Mouse (Mus musculus): ENCODE results near the gene Ppp1r14a.

DNA sequence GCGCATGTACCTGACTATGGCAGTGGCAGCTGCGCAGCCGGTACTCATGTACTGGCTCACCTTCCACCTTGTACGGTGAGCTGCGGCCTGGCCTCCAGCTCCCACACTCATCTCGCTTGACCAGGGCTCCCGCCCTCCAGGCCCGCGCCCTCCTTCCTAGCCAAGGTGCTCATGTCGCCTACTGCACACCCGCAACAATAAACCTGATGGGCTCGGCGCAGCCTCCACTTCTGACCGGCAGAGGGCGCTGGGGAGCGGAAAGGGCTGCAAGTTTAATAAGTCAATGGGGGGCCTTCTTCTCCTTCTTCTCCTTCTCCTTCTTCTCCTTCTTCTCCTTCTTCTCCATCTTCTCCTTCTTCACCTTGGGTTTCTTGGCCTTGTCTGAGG lies 41.8 kb upstream of the Ppp1r14a start:
- TF ChIP-seq EP300 (IDR thresholded peaks at IDR 0.05): no peak
- peak; percentile 96 for TF ChIP-seq CTCF (IDR thresholded peaks at IDR 0.05)

All from lung, postnatal 0 days (tissue).